Mouse (Mus musculus): Measurements from ENCODE around the gene Nceh1. TPM values are rescaled to one million over a fixed set of nuclear protein-coding genes. Genes with fewer than 3 reads are reported as not detected.
A peak's percentile ranks its signal among the peaks of the same experiment; 100 is the strongest.

The Nceh1 gene
- polyA plus RNA-seq, 1 experiment from 2014 or later, result 5.1 TPM

DNA sequence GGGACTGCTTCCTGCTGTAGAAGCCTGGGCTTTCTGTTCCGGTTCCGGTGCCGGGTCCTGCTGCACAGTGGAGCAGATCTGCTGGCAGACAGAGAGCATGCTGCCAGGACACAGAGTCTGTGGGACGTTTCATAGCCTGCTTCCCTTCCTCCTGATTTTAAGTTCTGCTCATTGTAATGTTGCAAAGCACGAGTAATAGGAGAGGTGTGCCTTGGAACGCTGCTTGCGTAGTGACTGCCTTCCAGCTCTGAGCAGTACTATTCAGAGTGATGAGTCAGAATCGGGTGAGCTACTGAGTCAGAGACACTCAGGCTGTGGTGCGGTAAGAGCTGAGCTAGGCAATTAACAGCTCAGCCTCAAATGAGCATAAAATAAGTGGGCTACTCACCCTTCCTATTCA is 26.9 kb downstream of the Nceh1 start:
- Histone ChIP-seq H3K4me2 (no peak overlapping the region), H3K36me3 (replicated peaks) (no peaks in the 10 kb centered on the region), H3K4me3 (replicated peaks) (no peak overlapping the region), H3K9ac (no peak overlapping the region), H3K27ac (replicated peaks) (0 out of 2 replicates have a peak overlapping the region, but pooled peaks have one; percentile 14), H3K4me1 (replicated peaks) (no peaks in the 10 kb centered on the region), H3K9me3 (replicated peaks) (no peaks in the 10 kb centered on the region), H3K27me3 (no peaks in the 10 kb centered on the region)
- 64% methylated on average over 9 of the region's 9 CpGs for WGBS (ENCODE audit: insufficient replicate concordance)
- ATAC-seq (ENCODE audit: insufficient read depth), result peak; percentile 64

DNA sequence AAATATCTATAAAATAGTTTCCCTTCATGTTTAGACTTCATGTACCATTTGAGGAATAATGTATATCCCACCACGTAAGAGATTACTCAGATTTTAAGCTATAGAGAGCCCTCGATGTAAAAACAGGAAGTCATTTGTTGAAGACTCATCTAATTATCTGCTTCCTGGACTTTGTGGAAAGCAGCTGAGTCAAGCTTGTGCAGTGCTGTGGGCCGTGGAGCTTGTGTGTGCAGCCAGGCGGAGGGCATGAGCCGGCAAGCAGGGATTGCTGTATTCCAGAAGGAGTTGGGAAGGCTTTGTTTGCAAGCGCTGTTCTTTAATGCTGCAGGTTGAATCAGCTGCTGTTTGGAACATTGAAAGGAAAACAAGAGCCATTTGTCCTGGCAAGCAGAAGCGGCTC is 27.5 kb downstream of the Nceh1 start:
- H3K4me3 ChIP-seq (replicated peaks), result no peak overlapping the region
- no peaks in the 10 kb centered on the region for H3K9me3 ChIP-seq (replicated peaks)
- H3K4me2 ChIP-seq, result no peak overlapping the region
- H3K27me3 ChIP-seq, result no peaks in the 10 kb centered on the region
- H3K36me3 ChIP-seq (replicated peaks), result no peaks in the 10 kb centered on the region
- WGBS (ENCODE audit: insufficient replicate concordance), result 39% methylated on average over 7 of the region's 7 CpGs
- no peaks in the 10 kb centered on the region for H3K4me1 ChIP-seq (replicated peaks)
- no peak overlapping the region for H3K9ac ChIP-seq
- no peak overlapping the region for H3K27ac ChIP-seq (replicated peaks)
- 0 out of 2 replicates have a peak, but pooled peaks have one; percentile 49 for ATAC-seq (ENCODE audit: insufficient read depth)

DNA sequence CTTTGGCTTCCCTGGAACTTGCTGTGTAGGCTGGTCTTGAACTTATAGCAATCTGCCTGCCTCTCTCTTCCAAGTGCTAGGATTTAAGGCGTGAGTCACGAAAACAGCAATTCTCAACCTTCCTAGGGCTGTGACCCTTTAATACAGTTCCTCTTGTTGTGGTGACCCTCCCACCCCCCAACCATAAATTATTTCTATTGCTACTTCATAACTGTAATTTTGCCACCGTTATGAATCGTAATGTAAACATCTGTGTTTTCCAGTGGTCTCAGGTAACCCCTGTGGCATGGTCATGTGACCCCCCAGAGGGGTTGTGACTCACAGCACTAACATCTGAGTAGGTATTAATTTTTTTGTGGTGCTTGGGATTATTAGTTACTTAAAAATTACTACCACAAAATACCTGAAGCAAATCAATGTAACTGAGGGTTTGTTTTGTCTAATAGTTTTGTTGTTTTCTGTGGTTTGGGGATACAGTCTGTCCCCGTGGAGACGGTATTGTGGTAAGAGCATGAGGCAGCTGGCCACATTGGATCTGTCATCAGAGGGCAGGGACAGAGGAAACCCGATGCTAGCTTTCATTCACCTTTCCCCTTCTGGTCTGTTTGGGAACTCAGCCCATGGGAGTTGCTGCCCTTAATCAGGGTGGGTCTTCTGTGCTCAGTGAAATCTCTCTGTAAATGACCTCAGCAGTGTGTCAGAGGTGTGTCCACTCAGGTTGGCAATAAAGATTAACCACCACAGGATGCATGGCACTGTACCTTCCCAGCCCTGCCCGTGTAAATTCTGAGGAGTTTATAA is 31.5 kb downstream of the Nceh1 start:
- H3K9me3 ChIP-seq (replicated peaks), result no peaks in the 10 kb centered on the region
- H3K4me3 ChIP-seq (replicated peaks), result no peak overlapping the region
- no peaks in the 10 kb centered on the region for H3K4me1 ChIP-seq (replicated peaks)
- no peaks in the 10 kb centered on the region for H3K36me3 ChIP-seq (replicated peaks)
- no peak overlapping the region for H3K4me2 ChIP-seq
- no peak overlapping the region for H3K27ac ChIP-seq (replicated peaks)
- 69% methylated on average over 8 of the region's 8 CpGs for WGBS (ENCODE audit: insufficient replicate concordance)
- no peak for ATAC-seq (ENCODE audit: insufficient read depth)
- H3K9ac ChIP-seq, result no peak overlapping the region
- H3K27me3 ChIP-seq, result no peaks in the 10 kb centered on the region

DNA sequence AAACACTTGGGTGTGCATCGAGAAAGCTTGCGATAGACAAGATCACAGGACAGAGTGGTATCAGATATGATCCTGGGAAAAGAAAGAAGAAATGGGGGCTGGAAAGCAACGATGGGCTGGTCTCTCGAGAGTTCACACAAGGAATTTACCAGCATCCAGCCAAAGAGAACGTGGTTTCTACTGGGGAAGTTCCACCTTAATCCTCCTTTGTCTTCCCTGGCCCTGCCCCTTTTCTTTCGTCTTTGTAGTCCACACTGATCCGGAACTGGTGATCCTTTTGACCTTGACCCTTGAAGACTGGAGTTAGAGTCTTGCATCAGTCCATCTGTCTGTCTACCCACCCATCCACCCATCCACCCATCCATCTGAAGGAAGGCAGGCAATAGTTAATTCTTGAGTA is 34.6 kb downstream of the Nceh1 start:
- WGBS (ENCODE audit: insufficient replicate concordance), result 71% methylated on average over 7 of the region's 7 CpGs
- no peak overlapping the region for H3K4me2 ChIP-seq
- no peak for ATAC-seq (ENCODE audit: insufficient read depth)
- no peak overlapping the region for H3K9ac ChIP-seq
- H3K9me3 ChIP-seq (replicated peaks), result no peaks in the 10 kb centered on the region
- H3K4me1 ChIP-seq (replicated peaks), result no peaks in the 10 kb centered on the region
- H3K36me3 ChIP-seq (replicated peaks), result no peaks in the 10 kb centered on the region
- H3K4me3 ChIP-seq (replicated peaks), result no peak overlapping the region
- H3K27ac ChIP-seq (replicated peaks), result no peak overlapping the region
- no peaks in the 10 kb centered on the region for H3K27me3 ChIP-seq

DNA sequence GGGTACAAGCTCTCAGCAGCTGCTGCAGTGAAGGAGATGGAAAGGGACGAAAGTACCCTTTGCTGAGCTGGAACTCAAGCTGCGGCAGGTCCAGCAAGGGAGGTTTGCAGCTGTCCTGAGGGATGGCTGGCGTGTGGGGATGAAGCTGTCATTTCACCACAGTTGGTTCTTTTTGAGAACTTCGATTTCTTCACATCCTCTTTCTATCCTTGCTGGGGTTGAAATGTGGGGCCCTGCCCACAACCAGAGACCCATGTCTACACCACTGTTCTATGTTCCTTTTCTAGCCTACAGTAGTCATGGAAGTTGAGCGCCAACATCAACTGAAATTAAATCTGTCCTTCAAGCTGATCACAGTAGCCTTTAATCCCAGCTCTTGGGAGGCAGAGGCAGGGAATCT is 35.8 kb downstream of the Nceh1 start:
- H3K4me2 ChIP-seq, result no peak overlapping the region
- no peak; the same call in 1 of the 2 replicates for ATAC-seq (ENCODE audit: insufficient read depth)
- no peak overlapping the region for H3K9ac ChIP-seq
- WGBS (ENCODE audit: insufficient replicate concordance), result 32% methylated on average over 5 of the region's 5 CpGs
- H3K4me1 ChIP-seq (replicated peaks), result no peaks in the 10 kb centered on the region
- H3K36me3 ChIP-seq (replicated peaks), result no peaks in the 10 kb centered on the region
- no peaks in the 10 kb centered on the region for H3K9me3 ChIP-seq (replicated peaks)
- H3K4me3 ChIP-seq (replicated peaks), result no peak overlapping the region
- H3K27me3 ChIP-seq, result no peaks in the 10 kb centered on the region
- H3K27ac ChIP-seq (replicated peaks), result no peak overlapping the region

DNA sequence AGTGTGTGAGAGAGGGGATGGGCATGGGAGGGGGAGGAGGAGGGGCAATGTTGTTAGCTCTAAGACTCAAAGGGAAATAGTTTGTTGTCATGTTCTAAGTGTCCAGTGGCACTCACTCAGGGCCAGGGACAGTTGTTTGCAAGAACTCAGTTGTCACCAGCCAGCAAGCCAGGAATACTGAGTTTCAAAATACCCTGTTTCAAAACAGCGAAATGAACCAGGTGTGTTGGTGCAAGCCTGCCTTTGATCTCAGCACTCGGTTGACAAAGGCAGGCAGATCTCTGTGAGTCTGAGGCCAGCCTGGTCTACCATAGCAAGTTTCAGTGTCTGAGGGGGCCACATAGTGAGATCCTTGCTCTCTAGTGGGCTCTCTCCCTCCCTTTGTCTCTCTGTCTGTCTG is 39.3 kb downstream of the Nceh1 start:
- 0 out of 2 replicates have a peak, but pooled peaks cover 4% of the 10 kb centered on the region for H3K36me3 ChIP-seq (replicated peaks)
- H3K4me3 ChIP-seq (replicated peaks), result no peak overlapping the region
- no peak overlapping the region for H3K27ac ChIP-seq (replicated peaks)

DNA sequence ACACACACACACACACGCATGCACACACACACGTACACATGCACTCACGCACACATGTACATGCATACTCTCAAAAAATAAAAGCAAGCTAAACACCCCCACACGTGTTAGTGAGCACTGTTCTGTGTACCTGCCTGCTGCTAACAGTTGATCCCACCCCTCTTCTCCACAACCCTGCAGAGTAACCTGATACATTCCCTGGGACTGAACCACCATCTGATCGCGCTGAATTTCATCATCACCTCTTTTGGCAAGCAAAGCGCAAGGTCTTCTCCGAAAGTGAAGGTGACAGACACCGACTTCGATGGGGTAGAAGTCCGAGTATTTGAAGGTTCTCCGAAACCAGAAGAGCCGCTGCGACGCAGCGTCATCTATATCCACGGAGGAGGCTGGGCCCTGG is 39.7 kb downstream of the Nceh1 start:
- no peak for ATAC-seq (ENCODE audit: insufficient read depth)
- WGBS (ENCODE audit: insufficient replicate concordance), result 80% methylated on average over 17 of the region's 17 CpGs

More for the DNA sequence above, 39.3 kb downstream of the Nceh1 start:
- WGBS (ENCODE audit: insufficient replicate concordance), result 59% methylated on average over 2 of the region's 2 CpGs
- H3K9ac ChIP-seq, result no peak overlapping the region
- no peaks in the 10 kb centered on the region for H3K4me1 ChIP-seq (replicated peaks)
- no peaks in the 10 kb centered on the region for H3K9me3 ChIP-seq (replicated peaks)
- no peaks in the 10 kb centered on the region for H3K27me3 ChIP-seq
- no peak overlapping the region for H3K4me2 ChIP-seq
- ATAC-seq (ENCODE audit: insufficient read depth), result no peak

DNA sequence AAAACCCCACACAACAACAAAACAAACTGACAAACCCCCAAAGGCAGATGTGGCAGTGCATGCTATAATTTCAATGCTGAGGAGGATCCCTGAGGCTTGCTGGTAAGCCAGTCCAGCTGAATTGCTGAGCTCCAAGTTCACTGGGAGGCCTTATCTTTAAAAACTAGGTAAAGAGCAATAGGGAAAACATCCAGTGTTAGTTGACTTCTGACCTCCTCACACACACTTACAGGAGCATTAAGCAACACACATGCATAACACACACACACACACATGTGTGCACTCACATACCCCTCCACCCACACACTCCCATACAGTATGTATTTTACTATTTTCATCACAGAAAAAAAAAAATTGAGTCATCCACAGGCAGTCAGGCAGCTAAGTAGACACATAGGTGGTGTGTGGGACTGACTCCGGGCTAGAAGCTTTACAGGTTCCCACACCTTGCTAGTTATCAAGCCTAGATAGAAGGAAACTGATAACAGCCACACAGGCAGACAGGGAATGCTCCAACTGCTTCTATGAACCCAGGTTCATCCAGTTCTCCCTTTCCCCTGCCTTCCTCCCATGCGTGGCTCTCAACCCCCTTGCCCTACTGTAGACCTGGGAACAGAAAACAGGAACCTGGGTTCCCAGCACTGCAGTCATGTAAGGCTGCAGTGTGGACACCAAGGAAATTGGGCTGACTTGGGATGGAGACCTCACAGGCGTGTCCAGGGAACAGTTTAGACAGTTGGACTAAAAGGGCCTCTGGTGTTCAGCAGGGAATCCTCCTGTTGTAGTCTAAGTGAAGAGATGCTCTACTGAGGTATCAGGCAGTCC is 45.1 kb downstream of the Nceh1 start:
- Histone ChIP-seq H3K4me3 (replicated peaks) (no peak overlapping the region), H3K36me3 (replicated peaks) (0 out of 2 replicates have a peak, but pooled peaks cover 4% of the 10 kb centered on the region), H3K4me2 (no peak overlapping the region), H3K9ac (no peak overlapping the region), H3K27ac (replicated peaks) (no peak overlapping the region), H3K9me3 (replicated peaks) (no peaks in the 10 kb centered on the region), H3K4me1 (replicated peaks) (no peaks in the 10 kb centered on the region), H3K27me3 (no peaks in the 10 kb centered on the region)
- WGBS (ENCODE audit: insufficient replicate concordance), result 59% methylated on average over 3 of the region's 3 CpGs
- no peak for ATAC-seq (ENCODE audit: insufficient read depth)

More for the DNA sequence above, 39.7 kb downstream of the Nceh1 start:
- Histone ChIP-seq H3K36me3 (replicated peaks) (0 out of 2 replicates have a peak, but pooled peaks cover 4% of the 10 kb centered on the region), H3K27me3 (no peaks in the 10 kb centered on the region), H3K9me3 (replicated peaks) (no peaks in the 10 kb centered on the region), H3K9ac (no peak overlapping the region), H3K27ac (replicated peaks) (no peak overlapping the region), H3K4me3 (replicated peaks) (no peak overlapping the region), H3K4me1 (replicated peaks) (no peaks in the 10 kb centered on the region), H3K4me2 (no peak overlapping the region)

DNA sequence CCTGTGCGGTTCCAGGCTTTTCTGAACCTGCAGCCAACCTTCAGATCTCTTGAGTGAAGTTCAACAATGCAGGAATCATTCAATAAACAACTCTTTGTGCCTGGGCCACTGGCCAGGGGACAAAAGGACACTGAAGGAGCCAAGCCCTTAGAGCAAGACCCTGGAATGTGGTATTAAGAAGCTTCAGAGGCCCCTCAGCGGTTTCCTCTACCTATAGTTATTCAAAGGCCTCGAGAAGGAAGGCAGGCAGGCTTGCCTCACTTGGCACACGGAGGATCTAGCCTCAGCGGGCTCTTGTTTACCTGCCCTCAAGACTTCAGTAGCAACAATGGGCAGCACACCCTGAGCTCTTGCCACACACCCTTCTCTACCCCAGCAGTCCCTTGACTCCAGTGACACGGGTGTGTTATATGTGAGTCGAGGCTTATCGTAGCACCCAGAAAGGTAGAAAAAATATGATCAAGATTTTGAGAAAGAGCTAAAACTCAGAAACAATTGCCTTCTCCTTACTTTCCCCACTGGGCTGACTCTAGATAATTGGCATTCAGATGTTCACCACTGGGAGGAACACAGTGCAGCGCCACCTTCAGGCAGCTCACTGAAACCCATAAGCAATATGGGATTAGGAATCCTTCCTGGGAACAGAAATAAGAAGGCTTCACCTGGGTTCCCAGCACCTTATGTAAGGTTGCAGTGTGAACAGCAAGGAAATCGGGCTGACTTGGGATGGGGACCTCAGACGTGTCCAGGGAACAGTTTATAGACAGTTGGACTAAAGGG is 46.0 kb downstream of the Nceh1 start:
- Histone ChIP-seq H3K4me2 (no peak overlapping the region), H3K27ac (replicated peaks) (no peak overlapping the region), H3K9me3 (replicated peaks) (no peaks in the 10 kb centered on the region), H3K9ac (no peak overlapping the region), H3K4me3 (replicated peaks) (no peak overlapping the region), H3K4me1 (replicated peaks) (no peaks in the 10 kb centered on the region), H3K36me3 (replicated peaks) (0 out of 2 replicates have a peak, but pooled peaks cover 4% of the 10 kb centered on the region), H3K27me3 (no peaks in the 10 kb centered on the region)
- 62% methylated on average over 11 of the region's 11 CpGs for WGBS (ENCODE audit: insufficient replicate concordance)
- no peak for ATAC-seq (ENCODE audit: insufficient read depth)

DNA sequence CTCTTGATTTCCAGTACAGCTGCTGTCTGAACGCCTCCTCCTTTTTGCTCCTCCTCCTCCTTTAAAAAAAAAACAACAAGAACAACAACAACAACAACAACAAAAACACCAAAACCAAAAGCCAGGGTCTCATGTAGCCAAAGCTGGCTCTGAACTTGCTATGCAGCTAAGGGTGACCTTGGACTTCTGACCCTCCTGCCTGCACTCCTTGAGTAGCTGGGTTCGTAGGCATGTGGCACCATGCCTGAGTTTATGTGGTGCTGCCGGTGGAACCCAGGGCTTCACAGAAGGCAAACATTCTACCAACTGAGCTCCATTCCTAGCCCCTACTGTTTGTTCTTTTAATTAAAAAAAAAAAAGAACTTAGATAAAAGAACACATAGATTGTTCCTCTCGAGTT is 50.6 kb downstream of the Nceh1 start:
- H3K36me3 ChIP-seq (replicated peaks), result no peaks in the 10 kb centered on the region
- WGBS (ENCODE audit: insufficient replicate concordance), result 78% methylated on average over 4 of the region's 4 CpGs
- H3K9me3 ChIP-seq (replicated peaks), result no peaks in the 10 kb centered on the region
- no peak for ATAC-seq (ENCODE audit: insufficient read depth)
- H3K9ac ChIP-seq, result no peak overlapping the region
- H3K27ac ChIP-seq (replicated peaks), result no peak overlapping the region
- H3K4me1 ChIP-seq (replicated peaks), result 0 out of 2 replicates have a peak, but pooled peaks cover 7% of the 10 kb centered on the region
- no peaks in the 10 kb centered on the region for H3K27me3 ChIP-seq
- no peak overlapping the region for H3K4me3 ChIP-seq (replicated peaks)
- H3K4me2 ChIP-seq, result no peak overlapping the region
